Mouse (Mus musculus): ENCODE measurements around the gene Ccdc6.

DNA sequence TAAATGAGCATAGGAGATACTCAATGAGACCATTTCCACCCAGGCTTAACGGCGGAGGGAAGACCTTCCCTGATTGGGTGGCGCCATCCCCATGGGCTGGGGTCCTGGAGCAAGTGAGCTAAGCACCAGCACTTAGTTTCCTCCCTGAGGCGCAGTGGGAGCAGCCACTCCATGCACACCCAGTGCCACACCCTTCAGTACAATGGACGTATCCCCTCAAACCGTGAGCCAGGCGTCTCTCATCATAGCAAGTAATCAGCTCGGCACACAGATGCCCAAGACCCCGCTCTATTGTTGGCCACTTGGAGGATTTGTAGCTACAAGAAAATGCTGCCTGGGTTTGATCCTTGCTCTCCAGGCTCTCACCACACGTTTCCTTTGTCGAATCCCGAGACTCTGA lies 49.0 kb downstream of the Ccdc6 start:
- TF ChIP-seq CTCF (IDR thresholded peaks at IDR 0.05; ENCODE audit: low read depth, low read length) (no peak), POLR2A (IDR thresholded peaks at IDR 0.05; ENCODE audit: insufficient read depth, low read length) (no peak)
